Mouse (Mus musculus): ENCODE data around the gene Ppp1r14c.
"Not testable (repeated sequence)": the region's sequence is repeated elsewhere in the genome, so short reads cannot be mapped to it uniquely, and the experiment has no call there.

Gene Ppp1r14c

DNA sequence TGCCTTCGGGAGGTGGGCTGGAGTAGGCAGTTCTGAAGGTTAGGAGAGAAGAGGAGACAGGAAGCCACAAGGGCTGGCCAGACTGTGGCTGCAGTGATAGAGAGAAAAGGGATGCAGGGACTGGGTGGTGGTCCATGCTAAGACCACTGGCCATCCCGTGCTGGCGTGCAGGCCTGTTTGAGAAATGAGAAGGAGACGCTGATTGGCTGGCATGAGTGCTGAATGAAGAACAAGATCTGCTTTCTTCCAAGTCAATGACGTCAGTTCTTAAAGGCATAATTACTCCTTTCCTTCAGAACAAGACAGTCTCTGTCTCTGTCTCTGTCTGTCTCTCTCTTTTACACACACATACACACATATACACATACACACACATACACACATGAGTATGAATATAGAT is 36.4 kb downstream of the Ppp1r14c start:
- DNase-seq (ENCODE audit: low read depth, low spot score) = no peak

DNA sequence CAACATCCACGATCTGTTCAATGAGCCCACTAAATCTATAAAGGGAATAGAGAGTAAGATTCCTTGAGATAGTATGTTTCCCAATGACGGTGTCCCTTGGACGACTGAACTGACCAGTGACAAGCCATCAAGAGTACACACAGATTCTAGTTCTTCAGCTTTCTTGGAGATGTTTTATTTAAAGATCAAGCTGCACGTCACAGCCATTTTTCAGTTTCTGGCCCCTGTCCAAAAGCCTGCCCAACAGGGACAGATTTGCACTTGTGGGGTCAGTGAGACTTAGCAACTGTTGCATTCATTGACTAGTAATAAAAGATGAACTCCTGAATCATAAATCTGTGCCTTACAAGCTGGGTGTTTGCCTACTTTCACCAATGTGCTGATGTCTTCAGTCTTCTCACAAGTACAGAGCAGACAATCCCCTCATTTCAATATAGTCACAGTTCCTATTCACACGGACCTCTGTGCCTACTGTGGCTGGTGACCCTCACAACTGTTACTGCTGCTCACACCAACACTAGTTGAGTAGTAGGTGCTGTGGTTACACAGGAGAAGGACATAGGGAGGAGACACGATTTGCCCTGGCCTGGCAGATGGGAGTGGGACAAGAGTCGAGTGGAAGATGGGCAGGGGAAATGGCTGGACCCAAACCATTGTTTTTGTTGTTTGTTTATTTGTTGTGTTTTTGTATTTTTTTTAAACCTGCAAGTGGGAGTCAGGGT is 37.7 kb downstream of the Ppp1r14c start:
- DNase-seq (ENCODE audit: low read depth, low spot score) = no peak

DNA sequence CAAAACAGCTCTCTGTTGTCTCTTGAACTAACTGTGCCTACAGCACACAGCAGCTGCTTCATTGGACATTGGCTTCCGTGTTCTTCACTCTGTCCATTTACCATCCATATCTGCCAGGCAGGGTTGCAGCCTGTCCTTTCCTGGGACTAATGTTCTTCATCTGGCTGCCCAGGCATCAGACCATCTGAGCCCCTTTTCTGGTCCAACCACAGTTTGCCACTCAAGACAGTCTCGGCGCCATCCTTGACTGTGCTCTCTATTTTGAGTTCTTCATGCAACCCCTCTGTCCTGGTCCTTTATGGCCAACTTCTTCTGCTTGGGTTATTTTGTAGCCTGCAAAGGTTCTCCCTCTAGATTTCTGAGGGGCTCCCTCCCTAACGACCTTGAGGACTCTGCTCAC is 38.5 kb downstream of the Ppp1r14c start:
- no peak for DNase-seq (ENCODE audit: low read depth, low spot score)

DNA sequence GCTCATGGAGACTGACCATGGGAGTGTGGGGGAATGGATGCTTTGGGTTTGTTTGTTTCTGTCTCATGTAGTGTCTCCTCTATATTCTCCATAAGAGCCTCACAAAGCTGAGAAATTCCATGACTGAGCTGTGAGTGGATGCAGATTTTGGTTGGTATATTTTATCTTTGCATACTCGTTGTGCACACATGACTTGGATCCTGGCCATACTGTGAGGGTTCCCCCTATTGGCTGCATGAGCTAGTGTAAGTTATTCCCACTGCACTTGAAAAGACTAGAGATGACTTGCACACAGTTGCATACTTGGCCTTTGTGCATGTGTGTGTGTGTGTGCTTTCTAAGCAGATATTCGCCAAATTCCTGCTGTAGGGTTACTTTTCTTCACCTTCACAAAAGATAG is 40.4 kb downstream of the Ppp1r14c start:
- no peak for DNase-seq (ENCODE audit: low read depth, low spot score)

DNA sequence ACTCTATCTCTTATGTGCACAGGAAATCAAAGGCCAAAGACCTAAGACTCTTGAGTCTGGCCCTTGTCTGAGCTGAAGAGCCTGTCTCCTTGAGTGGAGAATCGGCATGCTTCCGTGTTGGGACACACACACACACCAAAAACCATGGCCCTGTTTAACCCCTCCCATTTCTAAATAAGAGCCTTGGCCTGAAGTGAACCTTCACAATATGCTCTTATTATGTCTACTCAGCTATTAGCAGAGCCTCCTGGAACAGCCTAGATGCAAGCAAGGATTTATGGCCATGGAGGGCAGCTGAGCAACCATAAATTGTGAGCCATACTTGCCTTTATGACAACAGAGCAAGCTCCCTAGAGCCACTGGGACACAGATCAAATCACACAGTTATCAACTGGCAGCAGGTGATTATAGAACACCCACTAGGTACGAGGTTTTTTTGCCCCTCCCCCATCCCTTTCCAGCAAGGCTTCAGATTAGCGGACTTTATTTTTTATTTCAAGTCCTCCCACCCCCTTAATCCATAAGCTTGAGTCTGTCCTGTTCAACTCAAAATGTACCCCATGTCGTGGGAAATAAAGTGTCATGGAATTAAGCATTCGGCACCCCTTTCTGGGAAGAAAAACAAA is 42.3 kb downstream of the Ppp1r14c start:
- no peak for DNase-seq (ENCODE audit: low read depth, low spot score)

DNA sequence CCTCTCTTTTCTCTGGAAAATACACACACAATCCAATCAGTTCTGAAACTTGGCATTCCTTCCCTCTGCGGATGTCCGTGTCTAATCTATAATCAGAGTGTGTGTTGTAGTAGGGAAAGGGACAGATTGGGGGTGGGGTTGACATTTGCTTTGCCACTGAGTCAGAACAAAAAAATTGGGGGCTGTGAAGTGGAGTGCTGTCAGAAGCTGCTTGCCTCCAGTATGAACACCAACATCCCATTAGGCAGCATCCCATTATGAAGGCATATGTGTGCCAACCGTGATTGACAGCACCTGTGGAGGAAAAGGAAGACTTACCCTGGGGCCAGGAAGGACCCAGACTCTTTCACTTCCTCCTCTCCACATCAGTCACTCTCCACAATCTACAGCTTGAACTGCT is 42.8 kb downstream of the Ppp1r14c start:
- no peak for DNase-seq (ENCODE audit: low read depth, low spot score)

DNA sequence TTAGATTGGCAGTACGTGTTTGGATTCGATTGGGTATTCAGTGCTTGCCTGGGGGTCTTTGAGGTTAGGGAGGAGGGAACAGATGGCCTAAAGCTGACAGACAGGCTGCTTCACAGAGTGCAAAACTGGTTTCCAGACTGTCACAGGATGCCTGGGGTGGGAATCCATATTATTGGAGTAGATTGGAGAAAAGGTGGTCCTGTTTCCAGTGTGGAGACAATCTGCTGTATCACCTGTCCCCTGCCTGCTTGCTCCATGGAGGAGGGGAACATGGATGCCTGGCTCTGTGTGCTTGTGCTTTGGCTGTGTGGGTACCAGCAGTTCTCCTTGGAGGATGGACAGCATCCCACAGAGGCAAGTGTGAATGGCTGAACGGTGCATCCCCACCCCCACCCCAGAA is 45.4 kb downstream of the Ppp1r14c start:
- DNase-seq (ENCODE audit: low read depth, low spot score) = no peak

DNA sequence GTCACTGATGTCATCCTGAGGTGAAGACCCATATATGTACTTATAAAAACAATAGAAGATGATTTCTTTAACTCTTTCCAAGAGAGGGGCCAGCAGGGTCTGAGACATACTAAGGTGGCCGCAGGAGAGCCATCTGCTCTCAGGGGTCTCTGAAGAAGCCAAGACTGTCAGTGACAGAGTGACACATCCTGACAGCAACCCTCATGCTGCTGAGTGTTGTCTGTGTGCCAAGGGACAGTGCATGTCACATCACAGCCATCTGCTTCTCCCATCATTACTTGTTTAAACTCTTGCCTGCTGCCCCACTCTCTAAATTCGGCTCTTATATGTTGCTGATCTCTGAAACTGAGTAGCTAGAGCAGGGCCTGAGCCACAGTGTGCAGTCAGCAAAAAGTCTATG is 45.8 kb downstream of the Ppp1r14c start:
- no peak for DNase-seq (ENCODE audit: low read depth, low spot score)

DNA sequence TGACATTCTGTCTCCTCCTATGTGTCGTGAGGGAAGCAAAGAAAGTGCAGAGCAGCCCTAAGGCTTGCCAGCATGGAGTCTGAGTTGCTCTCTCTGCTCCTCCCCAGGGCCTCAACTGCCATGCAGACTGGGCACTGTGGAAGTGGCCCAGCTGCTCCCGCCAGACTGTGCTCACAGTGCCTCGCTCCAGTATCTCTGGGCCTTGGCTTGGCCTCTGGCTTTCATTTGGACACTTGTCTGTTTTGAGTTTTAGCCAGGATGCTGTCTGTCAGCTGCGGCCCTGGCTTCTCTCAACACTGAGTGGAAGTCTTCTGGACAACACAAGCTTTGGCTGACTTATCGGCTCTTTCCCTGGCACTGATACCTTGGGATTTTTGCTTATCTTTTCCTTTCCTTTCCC is 49.0 kb downstream of the Ppp1r14c start:
- DNase-seq (ENCODE audit: low read depth, low spot score) = no peak

DNA sequence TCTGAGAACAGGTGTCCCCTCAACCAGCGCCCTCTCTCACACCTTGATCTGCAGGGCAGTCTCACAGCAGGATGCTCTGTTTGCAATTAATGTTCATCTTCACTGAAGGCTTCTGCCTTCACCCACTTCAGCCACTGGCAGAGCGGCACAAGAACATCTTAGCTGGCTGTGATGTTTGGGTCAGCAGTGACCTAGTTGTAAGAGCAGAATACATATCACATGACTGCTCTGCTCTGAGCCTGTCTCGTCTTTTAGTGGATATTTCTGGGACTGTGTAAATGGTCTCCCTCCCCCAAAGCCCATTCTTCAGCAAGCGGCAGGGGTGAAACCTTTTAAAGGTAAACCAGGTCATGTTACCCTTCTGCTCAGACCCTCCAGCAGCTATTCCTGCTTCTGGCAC is 50.7 kb downstream of the Ppp1r14c start:
- no peak for DNase-seq (ENCODE audit: low read depth, low spot score)

DNA sequence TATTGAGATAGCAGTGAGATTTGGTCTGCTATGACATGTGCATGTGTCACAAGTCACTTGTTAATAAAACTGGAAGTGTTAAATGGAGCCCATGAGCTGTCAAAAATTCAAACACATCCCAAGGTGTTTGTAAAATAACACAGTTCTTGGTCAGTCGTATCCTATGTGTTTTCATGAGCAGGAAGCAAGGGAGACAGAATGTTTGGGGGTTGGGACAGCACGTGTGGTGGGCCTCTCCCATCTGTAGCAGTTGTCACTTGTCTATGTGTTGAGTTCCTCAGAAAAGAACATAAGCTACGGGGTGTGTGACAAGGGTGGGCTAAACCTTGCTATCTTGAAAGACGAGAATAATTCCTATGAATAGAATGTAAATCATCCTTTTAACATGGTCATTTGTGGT is 51.6 kb downstream of the Ppp1r14c start:
- no peak for DNase-seq (ENCODE audit: low read depth, low spot score)

DNA sequence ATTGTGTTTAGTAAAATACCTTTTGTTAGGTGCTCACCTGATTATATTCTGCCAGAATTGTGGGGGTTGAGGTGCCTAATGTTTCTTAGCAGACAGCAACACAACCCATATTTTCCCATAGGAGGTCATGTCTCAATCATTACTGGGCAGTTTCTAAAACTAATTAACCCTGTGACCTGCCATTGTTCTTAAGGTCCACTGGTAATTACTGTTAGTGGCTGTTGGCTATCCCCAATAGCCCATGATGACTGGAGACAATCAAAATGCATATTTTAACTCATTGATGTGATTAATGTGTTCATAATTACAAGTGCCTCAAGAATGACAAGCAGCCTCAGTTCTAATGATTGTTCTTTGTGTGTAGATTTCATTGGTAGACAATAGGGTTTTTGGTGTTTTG is 58.2 kb downstream of the Ppp1r14c start:
- no peak for DNase-seq (ENCODE audit: low read depth, low spot score)

DNA sequence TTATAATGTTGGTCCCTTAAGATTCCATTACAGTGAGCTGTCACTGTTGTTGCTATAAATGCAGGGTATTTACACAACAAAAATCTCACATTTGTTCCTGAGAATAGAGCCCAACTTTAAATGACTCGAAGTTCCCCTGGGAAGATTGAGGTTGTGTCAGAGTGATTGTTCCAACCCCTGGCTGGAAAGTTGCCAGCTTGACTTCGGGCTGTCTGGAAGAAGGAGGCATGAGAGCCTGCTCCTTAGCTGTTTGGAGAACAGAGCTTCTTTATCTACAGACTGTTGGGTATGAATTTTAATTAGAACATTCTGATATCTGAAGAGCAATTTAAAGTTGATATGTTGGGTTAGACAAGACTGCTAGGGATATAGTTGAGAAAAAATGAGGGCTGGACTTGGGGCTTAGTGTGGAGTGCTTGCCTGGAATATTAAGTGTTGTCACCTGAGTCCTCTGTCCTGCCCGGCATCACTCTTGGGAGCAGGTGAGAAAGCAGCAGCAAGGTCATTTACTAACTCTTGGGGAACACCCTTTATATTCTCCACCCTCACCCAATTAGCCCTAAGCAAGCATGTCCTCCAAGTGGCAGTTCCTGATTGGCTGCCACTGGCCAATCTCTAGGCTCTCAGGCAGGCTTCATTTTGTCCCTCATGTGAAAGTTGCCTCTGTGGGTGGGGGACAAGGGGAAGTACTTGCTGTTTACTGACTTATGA is 62.0 kb downstream of the Ppp1r14c start:
- no peak for DNase-seq (ENCODE audit: low read depth, low spot score)

DNA sequence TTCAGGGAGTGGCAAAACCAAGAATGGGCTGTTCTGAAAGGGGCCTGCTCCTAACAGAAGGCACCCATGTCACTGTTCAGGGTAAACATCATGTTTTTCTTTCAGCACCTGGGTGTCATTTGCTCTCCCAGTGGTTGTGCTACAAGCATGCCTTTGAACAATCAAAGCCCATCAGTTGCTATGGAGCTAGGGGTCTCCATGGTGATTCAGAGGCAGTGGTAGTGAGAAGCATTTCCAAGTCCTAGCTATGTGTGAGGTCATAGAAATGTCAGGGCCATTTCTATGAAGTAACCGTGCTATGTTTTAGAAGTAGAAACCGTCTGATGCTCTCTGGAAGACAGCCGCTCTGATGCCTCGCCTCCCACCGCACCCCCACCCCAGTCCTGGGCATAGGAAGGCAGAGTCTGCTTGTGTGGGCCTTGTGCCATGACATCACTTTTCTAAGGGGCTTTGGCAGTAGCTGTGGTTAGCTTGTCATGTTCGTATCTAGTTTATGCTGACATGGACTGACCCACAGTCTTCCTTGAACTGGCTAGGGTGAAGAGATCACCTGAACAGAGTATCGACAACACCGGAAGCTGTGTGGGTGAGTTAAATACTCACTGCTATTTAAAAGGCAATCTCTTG is 69.1 kb downstream of the Ppp1r14c start:
- DNase-seq (ENCODE audit: low read depth, low spot score) = no peak

DNA sequence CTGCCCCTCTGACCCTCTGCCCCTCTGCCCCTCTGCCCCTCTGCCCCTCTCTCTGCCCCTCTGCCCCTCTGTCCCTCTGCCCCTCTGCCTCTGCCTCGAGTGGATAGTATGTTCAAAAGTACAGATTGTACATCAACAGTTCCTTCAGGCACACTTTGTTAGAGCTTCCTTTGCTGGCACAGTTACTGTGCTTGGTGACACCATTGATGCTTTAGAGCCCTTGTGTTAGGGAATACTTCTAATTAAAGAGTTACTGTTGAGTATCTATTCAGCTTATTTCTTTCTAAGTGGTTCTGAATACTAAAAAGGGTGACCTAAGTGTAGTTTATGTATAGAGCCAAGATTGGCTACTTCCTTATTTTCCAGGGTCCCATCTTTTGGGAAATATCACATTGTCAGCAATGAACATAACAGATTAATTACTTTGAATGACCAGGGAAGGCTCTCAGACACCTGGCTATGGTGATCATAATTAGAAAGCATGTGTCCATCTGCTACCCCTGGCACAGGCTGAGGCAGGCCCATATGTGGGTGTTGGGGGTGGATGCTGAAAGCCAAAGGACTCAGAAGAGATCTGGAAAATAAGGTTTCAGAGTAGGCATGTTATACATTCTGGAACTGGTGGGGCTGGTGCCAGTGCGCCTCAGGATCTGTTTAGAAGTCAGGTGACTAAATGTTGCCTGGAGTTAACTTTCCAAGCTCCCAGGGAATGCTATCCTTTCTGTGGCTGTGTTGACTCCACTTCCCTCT is 75.0 kb downstream of the Ppp1r14c start:
- DNase-seq (ENCODE audit: low read depth, low spot score) = no peak

DNA sequence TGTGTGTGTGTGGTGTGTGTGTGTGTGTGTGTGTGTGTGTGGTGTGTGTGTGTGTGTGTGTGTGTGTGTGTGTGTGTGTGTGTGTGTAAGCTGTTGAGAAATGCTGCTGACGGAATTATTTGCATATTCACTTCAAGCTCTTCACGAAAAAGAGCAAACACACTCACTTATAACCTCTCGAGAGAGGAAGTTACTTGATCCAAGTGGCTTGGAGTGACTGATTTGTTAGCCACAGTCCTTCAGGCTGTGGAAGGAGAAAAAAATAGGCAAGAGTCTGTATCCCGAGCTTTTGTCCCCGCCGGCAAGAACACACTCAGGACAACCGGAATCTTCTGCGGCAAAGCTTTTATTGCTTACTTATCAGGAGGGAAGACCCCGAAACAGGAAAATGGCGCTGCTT is 80.9 kb downstream of the Ppp1r14c start:
- DNase-seq (ENCODE audit: low read depth, low spot score) = not testable (repeated sequence)

DNA sequence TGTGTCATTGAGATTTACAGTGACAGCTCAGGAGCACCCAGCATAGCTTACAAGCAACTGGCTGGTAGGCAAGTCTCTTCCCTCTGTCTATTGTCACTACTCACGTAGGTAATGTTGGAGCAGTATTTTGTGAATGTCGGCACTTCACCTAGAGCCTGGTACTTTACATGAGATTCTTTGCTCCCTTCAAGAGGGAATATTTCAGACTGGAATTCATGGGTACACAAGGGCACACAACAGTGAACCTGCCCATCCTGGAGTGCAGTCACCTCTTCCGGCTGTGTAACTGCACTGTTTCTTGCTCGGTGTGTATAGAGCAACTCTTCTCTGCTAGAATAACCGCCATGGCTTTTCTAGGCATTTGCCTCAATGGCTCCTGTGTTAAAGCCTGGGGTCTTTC is 82.8 kb downstream of the Ppp1r14c start:
- DNase-seq (ENCODE audit: low read depth, low spot score) = no peak

DNA sequence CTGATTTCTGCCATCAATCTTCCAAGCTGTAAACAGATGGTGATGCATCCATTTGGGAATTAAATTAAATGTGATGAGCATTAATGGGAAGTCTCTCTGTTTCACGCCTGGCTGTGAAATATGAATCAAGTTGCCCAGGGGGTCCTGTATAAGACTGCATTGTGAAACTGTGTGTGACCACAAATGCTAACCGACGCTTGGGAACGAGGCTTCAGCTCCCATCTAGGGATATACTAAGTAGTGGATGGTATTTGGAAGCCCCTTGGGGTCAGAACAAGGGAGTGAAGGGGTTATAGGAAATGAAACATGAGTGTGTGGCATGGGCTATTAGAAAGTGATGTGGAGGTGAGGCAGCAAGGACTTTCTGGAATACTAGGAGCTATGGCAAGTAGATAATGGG is 86.1 kb downstream of the Ppp1r14c start:
- no peak for DNase-seq (ENCODE audit: low read depth, low spot score)

DNA sequence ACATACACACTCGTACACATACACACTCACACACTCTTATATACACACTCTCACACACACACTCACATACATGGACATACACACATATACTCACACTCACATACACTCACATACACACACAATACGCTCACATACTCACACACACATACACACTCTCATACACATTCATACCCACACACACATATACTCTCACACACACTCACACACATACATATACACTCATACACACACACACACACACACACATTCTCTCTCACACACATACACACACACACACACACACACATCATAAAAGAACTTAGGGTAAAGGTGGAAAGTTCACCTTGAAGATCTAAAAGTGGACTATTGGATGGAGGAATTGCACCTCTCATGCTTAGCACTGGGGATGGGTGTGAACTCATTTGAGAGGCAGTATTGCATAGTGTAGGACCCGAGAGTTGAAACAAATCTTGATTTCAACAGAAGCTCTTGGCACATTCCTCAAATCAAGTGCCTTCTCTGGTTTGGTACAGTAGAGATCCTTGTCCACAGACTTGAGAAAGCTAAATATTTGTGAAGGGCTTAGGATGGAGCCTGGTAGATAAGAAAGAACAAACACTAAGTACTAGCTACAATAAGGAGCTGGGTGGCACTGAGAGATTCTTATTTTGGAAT is 87.1 kb downstream of the Ppp1r14c start:
- no peak for DNase-seq (ENCODE audit: low read depth, low spot score)

DNA sequence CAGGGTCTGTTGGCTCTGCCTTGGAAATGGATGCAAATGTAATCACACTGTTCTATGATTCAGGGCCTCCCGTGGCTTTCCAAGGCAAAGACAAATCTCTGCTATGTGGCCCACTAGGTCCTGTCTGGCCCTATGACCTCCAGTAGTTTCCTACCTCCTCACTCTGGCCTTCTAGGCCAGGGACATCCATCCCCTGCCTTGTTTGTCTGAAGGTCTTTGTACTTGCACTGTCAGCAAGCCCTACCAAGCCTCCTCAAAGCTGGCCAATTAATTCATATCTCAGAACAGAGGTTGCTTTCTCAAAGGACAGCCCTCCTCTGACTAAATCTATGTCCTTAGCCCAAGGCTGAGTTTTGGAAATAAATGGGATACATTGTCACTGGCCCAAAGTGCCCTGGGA is 92.8 kb downstream of the Ppp1r14c start:
- no peak for DNase-seq (ENCODE audit: low read depth, low spot score)

DNA sequence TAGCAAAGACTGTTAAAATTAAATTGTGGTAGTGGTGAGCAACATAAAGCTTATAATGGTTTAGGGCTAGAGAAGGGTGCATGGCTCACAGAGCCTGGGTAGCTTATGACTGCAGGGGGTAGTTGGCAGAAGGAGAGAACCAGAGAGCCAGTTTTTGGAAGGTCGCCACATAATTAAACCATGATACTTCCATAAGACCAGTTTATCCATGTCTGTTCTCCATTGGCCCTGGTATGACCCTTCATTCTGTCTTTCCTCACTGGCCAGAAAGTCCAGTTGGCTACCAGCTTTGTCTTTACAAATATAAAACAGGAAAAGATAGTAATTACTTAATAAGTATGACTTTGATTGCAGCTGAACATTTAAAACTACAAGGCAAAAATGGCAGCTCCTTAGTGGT is 95.0 kb downstream of the Ppp1r14c start:
- DNase-seq (ENCODE audit: low read depth, low spot score) = no peak

Measured in CD4-positive, CD25-positive, alpha-beta regulatory T cell, adult 2 months (primary cell).